Mouse (Mus musculus) embryonic fibroblast, embryonic 13.5 days (primary cell): ENCODE results near the gene Gm498. TPM values are rescaled to one million over a fixed set of nuclear protein-coding genes. Genes with fewer than 3 reads are reported as not detected.

Experiments used
- H3K27ac ChIP-seq: 2 replicates; pipeline ENCODE4 v1.5.1; 2012; ENCODE audit warnings: low read length, control low read depth, inconsistent platforms; ENCODE audit not compliant: insufficient read depth
- H3K4me1 ChIP-seq: 2 replicates; pipeline ENCODE4 v1.6.1; 2011; ENCODE audit warnings: low read length; ENCODE audit not compliant: control insufficient read depth, insufficient read depth
- H3K4me3 ChIP-seq: 2 replicates; pipeline ENCODE4 v1.5.1; 2011; ENCODE audit warnings: mild to moderate bottlenecking, control low read depth, low read length; ENCODE audit not compliant: insufficient read depth
- CTCF ChIP-seq: IDR thresholded peaks from 2 replicates; pipeline ENCODE4 v1.5.1; 2011; ENCODE audit warnings: mild to moderate bottlenecking, control low read depth, low read length, moderate library complexity, borderline replicate concordance; ENCODE audit not compliant: insufficient read depth
- POLR2A ChIP-seq: IDR thresholded peaks from 2 replicates; pipeline ENCODE4 v1.6.1; 2011; ENCODE audit warnings: low read depth, mild to moderate bottlenecking, control low read depth, low read length, moderate library complexity
- polyA plus RNA-seq: library from polyadenylated mRNA; stranded (reverse); fragments of >200 nt; gene quantifications from 2 replicates; pipeline ENCODE4 v1.2.4, GENCODE M21; 2011; ENCODE audit warnings: low read depth; ENCODE audit not compliant: missing spikeins, insufficient read length

The Gm498 gene
- polyA plus RNA-seq, 1 experiment, result not detected

GRCm38 (mm10) chr7:143939476-143939875 lies 72.8 kb downstream of the Gm498 start:
- H3K27ac ChIP-seq, result no peak overlapping the region
- no peak for TF ChIP-seq POLR2A
- no peak for TF ChIP-seq CTCF
- no peaks in the 10 kb centered on the region for H3K4me1 ChIP-seq
- H3K4me3 ChIP-seq, result no peak overlapping the region

GRCm38 (mm10) chr7:143942941-143943691 lies 76.5 kb downstream of the Gm498 start:
- Histone ChIP-seq H3K27ac (no peak overlapping the region), H3K4me1 (no peaks in the 10 kb centered on the region), H3K4me3 (no peak overlapping the region)
- TF ChIP-seq CTCF (no peak), POLR2A (no peak)

- H3K4me3 ChIP-seq, result no peak overlapping the region
- no peaks in the 10 kb centered on the region for H3K4me1 ChIP-seq
- no peak overlapping the region for H3K27ac ChIP-seq
- TF ChIP-seq POLR2A (no peak), CTCF (no peak)
Observed at GRCm38 (mm10) chr7:143944421-143944980, 77.9 kb downstream of the Gm498 start.

Other genes starting within 250 kb of the Gm498 start
- gene Tnfrsf26, start 238.1 kb upstream of the Gm498 start, polyA plus RNA-seq, result 1.4 and 1.6 TPM in 2 replicates
- gene Tnfrsf22, start 217.2 kb upstream of the Gm498 start, polyA plus RNA-seq, result 13.4 and 15.9 TPM in 2 replicates
- 46.4 and 78.0 TPM in 2 replicates for gene Tnfrsf23, start 181.0 kb upstream of the Gm498 start, polyA plus RNA-seq
- 54.2 and 70.5 TPM in 2 replicates for gene Osbpl5, start 109.9 kb upstream of the Gm498 start, polyA plus RNA-seq
- not detected in 2 replicates for gene Mrgprg, start 99.8 kb upstream of the Gm498 start, polyA plus RNA-seq
- gene Mrgpre, start 82.3 kb upstream of the Gm498 start, polyA plus RNA-seq, result 2.3 and 2.5 TPM in 2 replicates
- 6.6 and 7.0 TPM in 2 replicates for gene Nadsyn1, start 44.0 kb upstream of the Gm498 start, polyA plus RNA-seq
- gene Dhcr7, start 43.7 kb upstream of the Gm498 start, polyA plus RNA-seq, result 33.8 and 36.6 TPM in 2 replicates
- gene Shank2, start 135.1 kb downstream of the Gm498 start, polyA plus RNA-seq, result 1.6 and 3.4 TPM in 2 replicates